Mouse (Mus musculus): ENCODE measurements around the gene Tnks2. TPM values are rescaled to one million over a fixed set of nuclear protein-coding genes. Genes with fewer than 3 reads are reported as not detected.

Gene Tnks2
- total and polyA plus RNA-seq, 3 experiments, result 25.3 to 143 (median 136) TPM

GRCm38 (mm10) chr19:36932613-36933012, 98.6 kb downstream of the Tnks2 start:
- TF ChIP-seq GATA1 (IDR thresholded peaks at IDR 0.05; ENCODE audit: borderline replicate concordance, low read length), result no peak
- TF ChIP-seq CTCF (IDR thresholded peaks at IDR 0.05; ENCODE audit: low read depth, low read length), result no peak
- no peak for TF ChIP-seq POLR2AphosphoS5 (IDR thresholded peaks at IDR 0.05; ENCODE audit: insufficient replicate concordance, low read depth, low read length)
- no peak for TF ChIP-seq TAL1 (conservative IDR thresholded peaks at IDR 0.05; ENCODE audit: low read depth, low read length)
- no peak for TF ChIP-seq GATA2 (IDR thresholded peaks at IDR 0.05; ENCODE audit: borderline replicate concordance, low read depth, low read length)
- Histone ChIP-seq H3K4me3 (ENCODE audit: low read depth, low read length) (no peak overlapping the region), H3K27me3 (ENCODE audit: insufficient read depth, low read length) (no peaks in the 10 kb centered on the region), H3K4me1 (ENCODE audit: insufficient read depth, low read depth, low read length) (peaks cover 70% of the 10 kb centered on the region), H3K36me3 (replicated peaks) (peaks cover 29% of the 10 kb centered on the region), H3K9me3 (replicated peaks) (no peaks in the 10 kb centered on the region)
- peak; percentile 74 for ATAC-seq (ENCODE audit: extremely low read depth, insufficient number of reproducible peaks, low FRiP score, poor library complexity, severe bottlenecking)
- no peak for DNase-seq (ENCODE audit: low spot score)

- H3K4me3 ChIP-seq (ENCODE audit: low read depth, low read length), result no peak overlapping the region; the same call in 1 of the 2 replicates
- TF ChIP-seq TAL1 (conservative IDR thresholded peaks at IDR 0.05; ENCODE audit: low read depth, low read length) (peak; percentile 82), CTCF (IDR thresholded peaks at IDR 0.05; ENCODE audit: low read depth, low read length) (no peak)
- peaks cover 73% of the 10 kb centered on the region for H3K4me1 ChIP-seq (ENCODE audit: insufficient read depth, low read depth, low read length)
- DNase-seq (ENCODE audit: low spot score), result no peak
- no peak; the same call in 1 of the 2 replicates for ATAC-seq (ENCODE audit: extremely low read depth, insufficient number of reproducible peaks, low FRiP score, poor library complexity, severe bottlenecking)
- H3K27me3 ChIP-seq (ENCODE audit: insufficient read depth, low read length), result no peaks in the 10 kb centered on the region
- H3K9me3 ChIP-seq (replicated peaks), result no peaks in the 10 kb centered on the region
- peaks cover 25% of the 10 kb centered on the region for H3K36me3 ChIP-seq (replicated peaks)
These were observed 102.3 kb downstream of the Tnks2 start for GRCm38 (mm10) chr19:36936285-36936684.

GRCm38 (mm10) chr19:36938008-36938407, 104.0 kb downstream of the Tnks2 start:
- TF ChIP-seq GATA2 (IDR thresholded peaks at IDR 0.05; ENCODE audit: borderline replicate concordance, low read depth, low read length), result no peak
- 0 out of 2 replicates have a peak, but pooled peaks have one; percentile 10 for TF ChIP-seq TAL1 (conservative IDR thresholded peaks at IDR 0.05; ENCODE audit: low read depth, low read length)
- H3K36me3 ChIP-seq (replicated peaks), result peaks cover 34% of the 10 kb centered on the region
- H3K4me1 ChIP-seq (ENCODE audit: insufficient read depth, low read depth, low read length), result peaks cover 63% of the 10 kb centered on the region

GRCm38 (mm10) chr19:36940064-36940463, 106.0 kb downstream of the Tnks2 start:
- TF ChIP-seq TAL1 (conservative IDR thresholded peaks at IDR 0.05; ENCODE audit: low read depth, low read length) (peak; percentile 73), CTCF (IDR thresholded peaks at IDR 0.05; ENCODE audit: low read depth, low read length) (no peak)
- no peak for DNase-seq (ENCODE audit: low spot score)
- ATAC-seq (ENCODE audit: extremely low read depth, insufficient number of reproducible peaks, low FRiP score, poor library complexity, severe bottlenecking), result no peak; the same call in 1 of the 2 replicates
- H3K27me3 ChIP-seq (ENCODE audit: insufficient read depth, low read length), result no peaks in the 10 kb centered on the region
- no peak overlapping the region for H3K4me3 ChIP-seq (ENCODE audit: low read depth, low read length)
- peaks cover 42% of the 10 kb centered on the region for H3K36me3 ChIP-seq (replicated peaks)
- no peaks in the 10 kb centered on the region for H3K9me3 ChIP-seq (replicated peaks)
- peaks cover 64% of the 10 kb centered on the region for H3K4me1 ChIP-seq (ENCODE audit: insufficient read depth, low read depth, low read length)

More at GRCm38 (mm10) chr19:36938008-36938407, 104.0 kb downstream of the Tnks2 start:
- no peaks in the 10 kb centered on the region for H3K9me3 ChIP-seq (replicated peaks)
- DNase-seq (ENCODE audit: low spot score) (no peak), ATAC-seq (ENCODE audit: extremely low read depth, insufficient number of reproducible peaks, low FRiP score, poor library complexity, severe bottlenecking) (no peak)
- no peak overlapping the region for H3K4me3 ChIP-seq (ENCODE audit: low read depth, low read length)
- no peaks in the 10 kb centered on the region for H3K27me3 ChIP-seq (ENCODE audit: insufficient read depth, low read length)

Other genes with a start within 250 kb of the Tnks2 start
- gene Ppp1r3c, start 97.6 kb upstream of the Tnks2 start, total RNA-seq (2014; fragmentation: Nextera tagmentation), result not detected in 2 replicates
- 0.05 and 0.12 TPM in 2 replicates for gene Ppp1r3c, start 97.6 kb upstream of the Tnks2 start, total RNA-seq (2017)
- gene Ppp1r3c, start 97.6 kb upstream of the Tnks2 start, polyA plus RNA-seq (2012), result not detected in 2 replicates
- gene Fgfbp3, start 85.4 kb downstream of the Tnks2 start, total RNA-seq (2014; fragmentation: Nextera tagmentation), result 4.1 and 5.6 TPM in 2 replicates
- gene Fgfbp3, start 85.4 kb downstream of the Tnks2 start, total RNA-seq (2017), result 1.3 and 1.9 TPM in 2 replicates
- gene Fgfbp3, start 85.4 kb downstream of the Tnks2 start, polyA plus RNA-seq (2012), result 7.7 and 12.6 TPM in 2 replicates
- gene Btaf1, start 91.8 kb downstream of the Tnks2 start, total RNA-seq (2014; fragmentation: Nextera tagmentation), result 192 and 201 TPM in 2 replicates
- 148 and 161 TPM in 2 replicates for gene Btaf1, start 91.8 kb downstream of the Tnks2 start, total RNA-seq (2017)
- 4.8 and 6.4 TPM in 2 replicates for gene Btaf1, start 91.8 kb downstream of the Tnks2 start, polyA plus RNA-seq (2012)

Data from G1E (cell line).